Mouse (Mus musculus) embryo, embryonic 11 days (tissue): ENCODE results near the gene Gprc6a.

Experiments used
- DNase-seq: peaks from one replicate; pipeline ENCODE4 v3.0.0-alpha.2; 2015

Gprc6a gene

DNA sequence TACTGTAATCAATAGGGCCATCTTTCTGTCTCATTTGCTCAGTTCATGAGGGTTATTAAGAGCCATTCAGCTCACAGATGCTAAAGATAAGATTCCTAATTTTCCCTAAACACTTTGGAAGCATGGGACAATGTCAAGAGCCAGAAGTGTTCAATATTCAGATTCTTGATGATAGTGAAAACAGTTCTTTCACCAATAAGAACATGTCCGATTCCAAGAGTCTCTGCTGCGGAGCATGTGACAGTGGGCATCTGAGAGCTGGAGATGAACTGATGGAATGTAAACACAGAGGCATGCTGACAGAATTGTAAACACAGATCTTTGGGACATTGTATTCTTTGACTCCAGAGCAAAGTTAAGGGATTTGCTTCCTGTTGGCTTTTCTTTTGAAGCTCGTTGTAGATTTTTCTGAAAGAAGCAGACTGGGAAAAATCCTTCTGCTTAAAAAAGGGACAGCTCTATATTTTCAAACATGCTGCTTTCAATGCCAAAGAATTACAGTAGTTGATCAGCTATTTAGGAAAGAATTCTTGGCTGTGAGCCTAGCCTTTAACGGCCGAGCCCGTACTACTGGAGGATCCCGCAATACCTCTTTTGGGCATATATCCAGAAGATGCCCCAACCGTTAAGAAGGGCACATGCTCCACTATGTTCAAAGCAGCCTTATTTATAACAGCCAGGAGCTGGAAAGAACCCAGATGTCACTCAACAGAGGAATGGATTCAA is at the start of gene Gprc6a:
TSS of gene Gprc6a (minus strand) at position 51 of the 726 bp plus-strand sequence.
- no peak for DNase-seq

DNA sequence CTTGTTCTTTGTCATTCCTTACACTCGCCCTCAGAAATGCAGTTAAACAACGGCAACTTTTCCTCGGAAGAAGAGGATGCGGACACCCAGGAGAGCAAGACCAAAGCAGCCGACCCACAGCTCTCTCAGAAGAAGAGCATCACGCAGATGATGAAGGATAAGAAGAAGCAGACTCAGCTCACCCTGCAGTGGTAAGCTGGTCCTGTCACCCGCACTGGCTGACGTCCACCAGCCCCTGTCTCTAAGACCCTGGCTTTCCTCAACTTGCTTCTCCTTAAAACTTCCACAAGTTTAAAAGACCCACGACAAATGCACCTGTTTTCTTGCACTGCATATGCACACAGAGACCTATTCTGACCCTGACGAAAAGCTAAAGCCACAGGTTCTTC is 47.0 kb upstream of the Gprc6a start:
- DNase-seq: peak; percentile 14

DNA sequence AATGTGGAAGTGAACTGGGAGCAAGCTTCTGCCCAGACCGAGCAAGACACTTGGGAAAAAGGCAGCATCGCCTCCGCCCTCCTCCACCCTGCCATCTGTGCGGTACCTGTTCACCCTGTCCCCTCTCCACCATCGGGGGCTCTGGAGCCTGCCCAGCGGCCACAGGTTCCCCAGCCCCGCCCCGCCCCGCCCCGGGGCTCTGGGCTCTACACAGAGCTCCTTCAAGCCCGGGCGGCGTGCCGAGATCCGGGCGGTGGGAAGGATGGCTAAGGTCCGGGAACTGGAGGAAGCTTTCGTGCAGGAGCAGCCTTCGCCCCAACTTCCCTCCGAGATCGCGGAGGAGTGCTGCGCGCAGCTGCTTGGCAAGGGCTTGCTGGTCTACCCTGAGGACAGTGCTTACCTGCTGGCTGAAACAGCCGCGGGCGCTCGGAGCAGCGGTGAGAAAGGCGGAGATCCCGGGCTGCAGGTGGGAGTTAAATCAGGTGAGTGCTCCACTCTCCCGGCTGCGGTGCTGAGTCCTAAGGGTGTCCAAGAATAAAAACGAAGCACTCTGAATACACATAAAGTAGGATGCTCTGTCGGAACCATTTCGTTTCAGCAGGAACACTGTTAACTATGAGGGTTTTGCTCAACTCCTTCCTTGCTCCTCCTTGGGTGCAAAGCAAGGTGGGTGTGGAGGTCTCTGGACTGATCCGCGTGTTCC is 46.4 kb upstream of the Gprc6a start, which contains the start of gene Rfx6:
TSS of gene Rfx6 (plus strand) at position 209 of the 703 bp plus-strand sequence.
- peak; percentile 52 for DNase-seq

DNA sequence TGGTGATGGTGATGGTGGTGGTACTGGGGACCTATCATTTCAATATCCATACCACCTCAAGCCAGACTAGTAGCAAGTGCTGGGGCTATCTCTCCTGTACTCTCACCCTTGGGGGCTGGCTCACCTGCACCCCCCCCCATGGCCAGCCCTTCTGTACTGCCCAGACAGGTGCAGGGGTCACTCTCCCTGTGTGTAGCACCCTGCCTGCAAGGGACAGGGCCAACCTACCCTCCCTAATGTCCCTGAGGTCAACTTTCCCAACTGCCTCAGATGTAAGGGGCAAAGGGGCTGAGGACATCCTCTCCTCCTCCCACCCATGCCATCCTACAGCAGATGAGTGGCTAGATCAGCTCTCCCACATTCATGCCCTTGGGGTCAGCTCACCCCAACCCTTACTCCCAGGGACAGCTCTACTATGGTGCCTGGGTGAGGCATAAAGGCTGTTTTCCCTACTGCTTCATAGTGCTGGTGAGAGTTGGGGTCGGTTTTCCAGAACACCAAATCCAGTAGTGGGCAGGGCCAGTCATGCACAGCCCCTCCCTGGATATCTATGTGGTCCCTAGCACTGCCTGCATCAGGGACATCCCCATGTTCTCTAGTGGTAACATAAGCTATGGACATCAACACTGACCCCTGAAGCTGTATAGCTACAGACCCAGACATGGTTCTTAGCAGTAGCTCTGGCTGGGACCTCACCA is 41.0 kb upstream of the Gprc6a start:
- DNase-seq: no peak

DNA sequence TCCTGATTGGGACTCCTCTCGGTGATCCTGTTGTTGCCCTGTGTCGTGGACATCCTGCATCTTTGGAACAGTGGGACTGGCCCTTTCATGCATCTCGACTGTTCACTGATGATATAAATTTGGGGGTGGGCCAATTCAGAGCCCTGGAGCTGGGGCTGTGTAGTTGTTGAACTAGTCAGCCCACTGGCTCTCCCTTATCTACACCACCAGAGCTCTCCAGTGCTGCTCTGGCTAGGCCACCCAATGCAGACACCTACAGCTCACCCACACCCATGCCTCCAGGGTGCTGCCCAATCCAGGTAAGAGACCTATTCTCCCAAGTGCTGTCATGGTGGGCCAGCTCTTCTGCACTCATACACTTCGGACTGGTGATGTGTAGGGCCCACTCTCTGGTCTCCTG is 40.3 kb upstream of the Gprc6a start:
- no peak for DNase-seq

DNA sequence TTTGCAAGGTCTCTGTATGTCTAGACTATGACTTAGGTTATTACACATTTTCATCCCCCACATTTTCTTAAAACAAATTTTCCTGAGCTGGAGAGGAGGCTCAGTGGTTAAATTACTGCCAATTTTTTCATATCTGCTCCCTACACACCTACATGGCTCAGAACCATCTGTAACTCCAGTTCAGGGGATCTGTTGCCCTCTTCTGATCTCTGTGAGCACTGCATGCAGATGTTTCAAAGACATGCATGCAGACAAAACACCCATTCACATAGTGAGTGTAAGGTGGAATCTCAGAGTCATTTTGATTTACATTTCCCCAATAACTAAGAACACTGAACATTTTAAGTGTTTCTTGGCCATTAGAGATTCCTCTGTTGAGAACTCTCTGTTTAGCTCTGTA is 38.1 kb upstream of the Gprc6a start:
- peak; percentile 19 for DNase-seq

DNA sequence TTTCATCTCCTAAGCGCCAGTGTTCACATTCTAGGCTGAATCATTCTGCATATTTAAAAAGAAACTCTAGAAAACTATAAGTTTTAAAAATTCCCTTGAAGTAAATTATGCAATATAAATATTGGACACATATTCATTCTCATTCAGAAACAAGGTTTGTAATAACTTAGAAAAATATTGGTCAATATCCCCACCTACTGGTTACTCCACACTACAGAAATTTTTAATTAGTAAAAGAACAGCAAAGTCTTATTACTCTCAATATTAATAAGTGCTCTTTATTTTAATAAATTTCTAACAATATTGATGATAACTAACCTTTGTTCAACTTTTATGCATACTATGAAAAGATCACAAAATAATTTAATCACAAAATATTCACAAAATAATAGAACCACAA is 26.1 kb upstream of the Gprc6a start:
- DNase-seq: no peak

DNA sequence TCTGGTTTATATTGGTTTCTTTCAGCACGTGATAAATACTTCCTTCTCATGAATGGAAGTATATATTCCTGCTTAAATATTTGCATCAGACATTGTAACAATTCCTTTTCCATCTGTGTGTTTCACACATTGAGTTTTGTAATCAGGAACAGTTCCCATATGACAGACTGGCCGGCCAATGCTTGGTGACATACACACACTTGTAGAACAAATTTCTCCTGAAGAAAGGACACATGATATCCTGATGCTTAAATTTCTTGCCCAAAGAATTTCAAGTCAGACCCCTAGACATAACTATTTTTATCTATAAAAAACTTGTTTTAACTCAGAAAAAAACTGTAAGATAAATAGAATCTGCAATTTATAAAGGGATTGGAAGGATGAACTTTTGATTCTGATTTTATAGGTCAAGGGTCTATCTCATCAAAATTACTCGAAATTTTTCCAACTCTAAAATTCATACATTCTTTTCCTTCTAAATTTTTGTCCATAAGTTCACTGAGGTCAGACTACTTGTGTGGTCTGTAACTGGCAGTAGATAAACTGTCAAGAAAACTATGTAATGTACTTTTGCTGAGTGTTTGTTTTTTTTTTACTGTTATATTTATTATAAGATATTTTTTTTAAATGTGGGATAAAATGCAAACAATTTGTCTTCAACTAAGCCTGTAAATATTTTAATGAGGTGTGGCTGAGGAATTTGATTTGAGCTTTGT is 18.4 kb upstream of the Gprc6a start:
- DNase-seq: no peak

DNA sequence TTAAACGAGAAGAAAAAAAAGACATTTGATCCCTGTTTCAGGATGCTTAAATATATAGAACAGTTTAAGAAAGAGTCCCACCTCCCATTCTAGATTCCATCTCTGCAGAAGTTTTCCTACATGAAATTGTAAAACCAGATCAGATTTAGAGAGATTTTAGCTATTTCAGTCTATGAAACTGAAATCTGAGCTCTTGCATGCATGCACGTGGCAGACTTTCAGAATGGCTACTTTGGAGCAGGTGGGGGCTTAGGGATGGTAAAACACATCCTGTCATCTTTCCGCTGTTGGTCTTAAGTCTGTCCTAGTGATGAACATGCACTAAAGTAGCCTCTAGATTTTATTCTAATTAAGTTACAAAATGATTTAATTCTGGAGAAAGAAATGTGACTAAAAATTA is 10.1 kb downstream of the Gprc6a start:
- DNase-seq: no peak

DNA sequence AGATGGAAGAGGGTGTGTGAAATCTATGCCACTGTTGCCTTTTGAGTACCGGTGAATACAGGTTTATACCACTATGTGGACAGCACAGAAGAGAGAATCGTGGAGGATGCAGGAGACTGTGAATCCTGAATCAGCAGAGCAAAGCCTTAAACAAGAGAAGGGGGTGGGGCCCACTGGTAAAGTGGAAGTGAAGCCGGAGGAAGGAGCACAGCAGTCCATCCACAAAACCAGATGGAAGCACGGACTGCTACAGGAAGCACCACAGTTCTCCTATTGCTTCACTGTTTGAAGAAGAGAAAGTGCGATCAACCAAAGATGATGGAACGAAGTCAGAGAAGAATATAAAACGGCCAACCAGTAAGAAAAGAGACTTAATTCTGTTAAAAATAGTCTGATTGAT is 11.1 kb downstream of the Gprc6a start:
- DNase-seq: peak; percentile 6

DNA sequence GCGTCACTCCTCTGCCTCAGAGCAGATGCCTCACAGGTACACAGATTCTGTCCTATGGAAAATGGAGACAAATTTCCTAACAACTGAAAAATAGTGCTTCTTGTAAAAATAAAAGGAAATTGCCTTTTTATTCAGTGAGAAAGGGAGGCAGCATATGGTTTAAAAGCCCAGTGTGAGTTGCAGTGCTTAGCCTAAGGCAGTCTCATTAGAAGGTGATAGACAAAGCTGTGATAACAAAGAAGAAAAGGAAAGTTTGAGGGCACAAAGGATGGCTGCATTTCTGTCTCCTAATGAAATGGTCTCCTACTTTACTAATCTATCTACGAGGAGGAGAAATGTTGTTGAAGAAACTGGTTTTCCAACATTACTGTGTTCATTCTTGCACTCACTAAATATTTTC is 12.7 kb downstream of the Gprc6a start:
- DNase-seq: no peak

DNA sequence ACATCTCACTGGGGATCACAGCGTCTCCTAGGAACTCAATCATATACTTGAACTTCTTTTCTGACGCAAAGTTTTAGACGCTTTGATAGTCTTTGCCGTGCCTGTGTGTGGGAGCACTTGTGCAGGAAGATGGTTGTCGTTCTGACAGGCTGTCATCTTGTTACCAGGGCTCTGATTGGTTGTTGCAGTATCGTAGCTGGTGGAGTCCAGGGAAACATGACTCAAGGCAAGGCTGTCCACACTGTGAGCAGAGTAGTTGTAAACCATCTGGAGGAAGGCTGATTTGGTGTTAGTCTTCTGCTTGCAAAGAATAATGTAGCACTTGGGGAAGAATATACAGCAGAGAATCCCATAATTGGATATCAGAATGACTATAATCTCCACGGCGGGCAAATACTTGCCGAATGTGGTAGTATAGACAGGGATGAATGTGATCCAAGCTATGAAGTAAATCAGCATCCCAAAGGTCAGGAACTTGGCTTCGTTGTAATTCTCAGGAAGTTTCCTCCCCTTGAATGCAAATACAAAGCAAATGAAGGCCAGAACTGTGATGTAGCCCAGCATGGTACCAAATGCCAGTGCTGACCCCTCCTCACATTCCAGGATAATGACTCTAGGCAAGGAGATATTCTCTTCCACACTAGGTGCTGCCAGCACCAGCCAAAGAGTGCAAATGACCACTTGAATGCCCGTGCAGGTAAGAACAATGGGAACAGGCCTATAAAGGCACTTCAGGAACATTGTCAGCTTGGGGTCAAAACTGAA is 16.3 kb downstream of the Gprc6a start:
- DNase-seq: no peak

DNA sequence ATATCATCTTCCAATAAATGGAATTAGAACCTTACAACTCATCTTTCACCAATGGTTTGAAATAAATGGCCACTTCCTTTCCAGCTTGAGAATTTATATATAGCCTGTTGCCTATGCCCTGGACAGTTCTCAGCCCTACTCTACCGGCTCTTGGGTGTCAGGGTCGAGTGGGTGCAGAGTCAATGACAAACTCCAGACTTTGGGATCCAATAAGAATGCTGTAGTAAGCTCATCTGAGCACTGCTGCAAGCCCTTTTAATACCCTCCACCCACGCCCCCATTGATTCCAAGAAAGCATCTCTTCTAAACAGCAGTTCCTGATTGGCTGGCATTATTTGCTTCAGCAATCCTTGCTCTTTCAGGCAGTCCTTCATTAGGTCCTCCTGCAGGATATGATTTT is 17.8 kb downstream of the Gprc6a start:
- no peak for DNase-seq

DNA sequence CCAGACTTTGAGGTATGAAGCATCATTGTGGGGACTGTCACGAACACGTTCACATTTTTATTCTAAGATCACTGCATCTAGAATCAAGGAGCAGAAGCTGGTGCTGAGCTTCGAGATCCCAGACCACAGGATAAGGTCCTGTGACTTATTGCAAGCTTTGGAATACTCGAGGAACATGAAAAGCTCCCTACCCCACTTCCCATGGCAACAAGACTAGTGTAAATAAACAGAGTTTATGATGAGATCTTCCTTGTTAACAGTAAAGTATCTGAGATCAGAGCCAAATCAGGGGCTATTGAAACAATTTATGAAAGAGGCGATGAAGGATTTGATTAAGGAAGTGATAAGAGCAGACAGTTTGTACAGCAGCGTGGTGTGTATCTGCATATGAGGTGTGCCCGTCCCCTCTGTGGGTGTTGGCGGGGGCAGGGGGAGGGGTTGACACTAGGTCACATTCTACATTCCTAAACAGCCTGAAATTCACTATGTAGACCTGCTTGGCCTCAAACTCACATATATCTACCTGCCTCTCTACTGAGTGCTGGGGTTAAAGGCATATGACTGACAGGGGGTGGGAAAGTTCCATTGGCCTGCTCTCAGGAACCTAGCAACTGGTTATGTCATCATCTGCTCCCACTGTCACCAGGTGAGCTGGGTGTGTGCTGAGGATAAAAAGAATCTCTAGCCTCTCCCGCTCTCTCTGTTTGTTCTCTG is 19.1 kb downstream of the Gprc6a start:
- DNase-seq: no peak

DNA sequence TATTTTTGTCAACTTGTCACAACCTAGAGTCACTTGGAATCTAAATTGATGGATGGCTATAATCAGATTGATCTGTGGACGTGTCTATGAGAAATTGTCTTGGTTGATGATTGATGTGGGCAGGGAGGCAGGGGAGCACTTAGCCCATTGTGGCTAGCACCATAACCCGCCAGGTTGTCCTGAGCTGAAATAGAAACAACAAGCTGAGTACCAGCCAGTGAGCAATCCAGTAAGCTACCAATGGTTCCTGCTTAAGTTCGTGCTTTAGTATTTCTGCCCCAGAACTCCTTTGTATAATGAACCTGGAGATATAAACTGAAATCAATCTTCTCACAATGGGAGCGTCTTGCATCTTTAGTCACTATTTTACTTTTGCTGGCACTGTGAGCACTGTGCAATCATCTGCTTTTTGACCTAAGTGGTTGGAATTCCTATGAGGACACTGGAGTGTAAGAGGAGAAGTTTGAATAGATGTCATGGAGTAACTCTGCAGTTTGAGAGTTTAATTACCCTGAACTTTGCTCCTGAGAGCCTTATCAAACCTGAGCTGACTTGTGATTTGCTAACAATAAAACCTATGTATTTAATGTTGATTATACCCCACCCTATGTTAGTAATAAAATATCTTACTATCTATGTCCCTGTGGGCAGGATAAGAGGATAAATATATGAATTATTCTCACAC is 21.4 kb downstream of the Gprc6a start:
- DNase-seq: no peak

DNA sequence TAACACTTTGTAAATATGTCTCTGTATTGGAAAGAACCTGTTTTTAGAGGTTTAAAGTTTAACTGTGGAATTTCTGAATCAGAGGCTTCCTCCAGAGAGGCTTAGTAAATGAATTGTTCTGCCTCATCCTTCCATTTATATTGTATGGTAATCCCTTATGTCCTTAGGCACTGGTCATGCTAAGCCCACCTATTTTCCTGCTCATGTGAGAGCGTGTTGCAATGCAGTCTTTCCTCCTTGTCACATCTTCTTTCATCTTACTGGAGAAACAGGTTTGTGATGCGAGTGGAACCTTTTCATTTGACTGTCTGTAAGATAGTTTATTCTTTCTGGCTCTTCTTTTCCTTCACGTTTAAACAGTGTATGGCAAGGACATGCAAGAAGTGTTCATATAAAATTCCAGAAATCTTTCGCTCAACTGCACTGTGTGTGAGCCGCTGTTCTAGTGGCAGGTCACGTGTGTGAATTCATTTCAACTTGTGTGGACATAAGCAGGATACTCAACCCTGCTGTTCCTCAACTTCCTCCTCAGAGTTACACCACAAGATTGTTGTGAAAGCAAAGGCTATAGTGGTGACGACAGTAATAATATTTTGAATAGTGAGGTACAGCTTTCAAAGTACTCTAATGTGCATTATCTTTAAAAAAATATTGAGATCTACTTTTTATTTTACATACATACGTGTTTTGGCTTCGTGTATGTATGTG is 34.2 kb downstream of the Gprc6a start:
- DNase-seq: no peak

DNA sequence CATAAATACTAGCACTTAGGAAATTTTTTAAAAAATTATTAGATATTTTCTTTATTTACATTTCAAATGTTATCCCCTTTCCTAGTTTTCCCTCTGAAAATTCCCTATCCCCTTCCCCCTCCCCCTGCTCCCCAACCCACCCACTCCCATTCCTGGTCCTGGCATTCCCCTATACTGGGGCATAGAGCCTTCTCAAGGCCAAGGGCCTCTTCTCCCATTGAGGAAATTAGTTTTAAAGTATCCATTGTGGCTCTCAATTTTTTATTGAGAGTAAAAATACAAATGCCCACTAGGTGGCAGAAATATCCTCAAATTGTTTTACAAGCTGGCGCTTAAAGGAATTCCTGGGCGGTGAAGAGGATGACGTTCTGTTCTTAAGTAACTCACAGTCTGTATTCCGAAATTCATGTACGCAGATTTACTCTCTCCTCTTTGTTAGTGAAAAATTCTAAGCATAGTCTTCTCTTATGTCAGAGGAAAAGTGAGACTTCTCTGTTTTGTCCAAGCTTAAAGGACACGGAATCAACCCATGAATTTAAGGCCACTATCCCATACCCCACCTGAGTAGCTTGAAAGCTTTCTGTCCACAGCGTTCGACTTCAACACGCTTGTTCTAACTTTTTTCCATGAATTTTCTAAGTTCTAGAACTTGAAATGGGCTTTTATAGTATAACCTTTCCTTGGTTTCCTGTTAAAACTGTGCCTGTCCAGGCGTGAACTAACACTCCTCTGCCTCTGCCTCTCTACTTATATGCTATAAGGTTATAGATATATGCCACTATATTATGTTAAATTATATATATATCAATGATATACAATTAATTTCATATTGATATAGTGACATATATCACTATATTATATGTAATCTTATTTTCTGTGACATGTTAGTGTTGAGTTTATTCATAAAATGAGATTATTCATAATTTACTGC is 36.0 kb downstream of the Gprc6a start:
- peak; percentile 83 for DNase-seq

DNA sequence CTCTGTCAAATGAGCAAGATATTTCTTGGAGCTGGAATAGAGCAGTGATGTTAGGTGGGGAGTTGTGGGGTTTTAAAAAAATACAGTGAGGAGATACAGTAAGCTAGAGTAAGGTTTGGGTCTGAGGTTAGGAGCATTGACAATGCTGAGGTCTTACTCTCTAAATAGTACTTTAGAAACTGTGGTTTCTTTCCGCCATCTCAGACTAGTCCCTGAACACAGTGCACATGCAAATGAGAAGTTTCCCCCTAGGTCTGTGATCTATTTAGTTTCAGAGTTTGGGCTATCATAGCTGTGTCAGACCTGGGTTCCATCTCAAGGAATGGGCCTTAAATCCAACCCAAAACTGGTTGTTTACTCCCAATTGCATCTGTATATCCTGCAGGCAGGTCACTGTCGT is 39.7 kb downstream of the Gprc6a start:
- no peak for DNase-seq

DNA sequence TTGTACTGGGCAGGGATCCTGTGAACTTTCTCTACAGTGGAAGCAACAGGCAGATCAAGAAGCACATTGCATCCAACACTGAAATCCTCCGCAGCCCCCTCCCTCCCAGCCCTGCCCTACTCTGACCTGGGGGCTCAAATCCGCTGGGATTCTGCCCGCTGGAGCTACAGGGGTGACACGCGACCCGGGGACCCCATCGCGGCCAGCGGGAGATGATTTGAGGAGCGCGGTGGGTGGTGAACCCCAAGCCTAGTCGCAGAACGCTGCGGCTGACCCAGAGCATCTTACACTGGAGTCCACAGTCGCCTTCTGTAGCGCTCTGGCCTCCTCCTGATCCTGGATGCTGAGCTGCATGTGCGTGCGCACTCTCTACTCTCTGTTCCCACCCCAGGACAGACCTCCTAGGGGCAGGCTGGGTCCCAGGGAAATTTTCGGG is 41.1 kb downstream of the Gprc6a start, which contains the start of gene Fam162b:
TSS of gene Fam162b (minus strand) at position 379 of the 436 bp plus-strand sequence.
- DNase-seq: peak; percentile 54
